Mouse (Mus musculus) 3T3-L1 (cell line): Measurements from ENCODE around the gene Cox7a2l.
A peak's percentile ranks its signal among the peaks of the same experiment; 100 is the strongest.

Experiments
- DNase-seq: peaks from one replicate; pipeline ENCODE4 v3.0.0-alpha.2; 2015; ENCODE audit warnings: low read depth, low spot score

The Cox7a2l gene

GRCm38 (mm10) chr17:83526624-83527532 lies 9.7 kb upstream of the Cox7a2l start:
- DNase-seq = no peak

DNA sequence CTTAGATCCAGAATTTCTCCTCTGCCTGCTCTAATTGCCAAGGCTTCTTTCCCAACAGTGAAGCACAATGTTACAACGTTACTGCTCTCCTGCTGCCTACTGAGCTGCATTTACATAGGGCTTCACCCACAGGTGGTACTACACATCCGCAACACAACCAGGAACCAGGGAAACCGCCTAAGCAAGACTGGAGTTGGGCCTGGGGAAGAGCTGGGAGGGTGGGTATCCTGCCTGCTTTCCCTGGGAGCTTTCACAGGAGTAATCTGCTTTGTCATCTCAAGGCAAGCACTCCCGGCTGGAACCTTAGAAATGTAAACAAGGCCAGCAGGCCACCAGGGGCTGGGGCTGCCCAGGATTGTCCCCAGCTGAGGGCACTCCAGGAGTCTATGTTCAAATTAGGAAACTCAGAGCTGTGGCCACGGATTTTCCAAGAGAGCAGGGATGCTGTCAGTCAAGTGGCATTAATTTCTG lies 9.0 kb upstream of the Cox7a2l start:
- no peak for DNase-seq

DNA sequence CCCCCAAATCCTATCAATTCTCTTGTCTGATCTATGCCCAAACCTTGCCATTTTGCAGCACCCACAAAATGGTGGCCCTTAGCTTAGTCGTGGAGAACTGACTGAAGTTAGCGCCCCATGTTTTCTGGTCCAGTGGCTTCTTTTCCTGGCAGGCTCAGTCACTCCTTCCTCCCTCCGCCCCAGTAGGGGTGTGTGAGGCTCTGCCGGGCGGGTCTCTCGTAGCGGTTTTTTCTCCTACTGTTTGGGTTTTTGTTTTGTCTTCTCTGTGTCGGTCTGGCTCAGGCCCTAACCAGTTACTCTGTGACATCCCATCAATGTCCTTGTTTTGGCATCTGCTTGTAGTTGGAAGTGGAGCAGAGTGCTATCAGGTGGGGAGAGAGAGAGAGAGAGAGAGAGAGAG lies 8.5 kb upstream of the Cox7a2l start:
- DNase-seq = no peak

DNA sequence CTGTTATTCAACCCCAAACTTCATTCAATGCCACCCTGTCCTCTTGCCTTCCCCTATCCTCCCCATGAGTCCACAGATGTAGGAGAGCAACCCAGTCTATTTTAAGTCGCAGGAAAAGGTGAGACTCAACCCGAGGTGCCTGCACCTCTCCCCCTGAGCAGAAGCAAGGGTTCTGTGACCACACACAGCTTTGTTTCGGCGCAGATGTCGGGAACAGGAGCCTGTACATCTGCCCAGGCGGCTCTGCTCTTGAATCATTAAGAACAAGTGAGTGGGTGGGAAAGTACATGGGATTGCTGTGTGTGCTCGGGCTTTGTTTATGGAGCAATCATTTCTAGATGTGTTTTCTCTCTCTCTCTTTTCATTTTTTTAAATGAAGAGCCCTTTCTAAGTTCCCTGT lies 7.6 kb upstream of the Cox7a2l start:
- no peak for DNase-seq

- DNase-seq = no peak
These were observed 5.7 kb upstream of the Cox7a2l start for GRCm38 (mm10) chr17:83522590-83523379.

DNA sequence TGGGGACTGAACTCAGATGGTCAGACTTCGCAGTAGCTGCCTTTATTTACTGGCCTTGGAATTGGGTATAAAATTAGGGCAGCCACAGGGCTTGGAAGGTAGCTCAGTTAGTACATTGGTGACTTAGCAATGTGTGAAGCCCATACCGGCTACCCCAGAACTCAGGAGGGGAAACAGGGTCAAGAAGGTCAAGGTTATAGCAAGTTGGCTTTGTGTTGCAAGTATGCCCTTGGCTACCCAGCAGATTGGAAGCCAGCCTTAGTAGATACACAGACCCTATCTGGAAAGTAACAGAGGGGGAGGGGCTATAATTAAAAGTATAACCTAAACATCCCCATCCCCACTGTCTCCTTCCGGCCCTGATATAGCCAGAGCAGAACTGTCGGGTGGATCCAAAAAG lies 4.8 kb upstream of the Cox7a2l start:
- no peak for DNase-seq

GRCm38 (mm10) chr17:83514213-83514701 lies 2.9 kb downstream of the Cox7a2l start:
- DNase-seq = peak; percentile 93

GRCm38 (mm10) chr17:83513655-83514212 lies 3.4 kb downstream of the Cox7a2l start:
- DNase-seq = no peak

- no peak for DNase-seq
These were observed 5.0 kb downstream of the Cox7a2l start for GRCm38 (mm10) chr17:83512130-83512529.

DNA sequence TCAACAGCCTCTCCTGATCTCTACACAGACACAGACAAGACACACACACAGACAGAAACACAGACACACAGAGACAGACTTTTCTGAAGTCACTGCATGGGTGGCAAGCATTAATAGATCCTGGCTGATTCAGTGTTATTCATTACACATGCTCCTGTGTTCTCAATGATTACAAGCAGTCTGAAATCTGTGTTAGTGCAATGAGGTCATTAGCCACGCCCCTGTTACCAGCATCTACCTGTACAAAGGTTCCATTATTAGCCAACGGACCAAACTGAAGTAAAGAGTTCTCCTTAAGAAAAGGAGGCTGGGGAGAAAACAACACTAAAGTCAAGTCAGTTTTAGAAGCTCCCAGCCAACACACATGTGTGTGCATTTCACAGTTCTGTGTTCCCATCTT lies 13.4 kb downstream of the Cox7a2l start:
- no peak for DNase-seq

- DNase-seq = no peak
These were observed 17.4 kb downstream of the Cox7a2l start for GRCm38 (mm10) chr17:83499692-83500091.

- DNase-seq = no peak
These were observed 18.2 kb downstream of the Cox7a2l start for GRCm38 (mm10) chr17:83498889-83499288.

DNA sequence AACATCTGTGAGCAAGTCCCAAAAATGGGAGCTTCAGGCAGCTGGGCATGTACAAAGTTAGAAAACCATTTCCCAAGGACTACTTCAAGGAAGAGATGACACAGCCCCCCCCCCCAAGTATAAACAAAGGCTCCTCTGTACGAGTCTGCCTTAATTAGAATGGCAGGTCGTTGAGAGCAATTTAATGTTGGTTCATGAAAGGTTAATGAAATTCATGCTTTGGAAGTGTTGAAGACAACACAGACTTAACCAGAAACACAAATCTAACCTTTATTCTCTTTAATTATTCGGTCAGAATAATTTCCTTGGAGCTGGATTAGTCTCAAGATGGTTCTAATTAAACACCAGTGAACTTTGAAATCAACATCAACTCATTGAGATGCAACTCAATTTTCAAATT lies 29.4 kb downstream of the Cox7a2l start:
- DNase-seq = no peak

GRCm38 (mm10) chr17:83483784-83484183 lies 33.3 kb downstream of the Cox7a2l start:
- DNase-seq = no peak

DNA sequence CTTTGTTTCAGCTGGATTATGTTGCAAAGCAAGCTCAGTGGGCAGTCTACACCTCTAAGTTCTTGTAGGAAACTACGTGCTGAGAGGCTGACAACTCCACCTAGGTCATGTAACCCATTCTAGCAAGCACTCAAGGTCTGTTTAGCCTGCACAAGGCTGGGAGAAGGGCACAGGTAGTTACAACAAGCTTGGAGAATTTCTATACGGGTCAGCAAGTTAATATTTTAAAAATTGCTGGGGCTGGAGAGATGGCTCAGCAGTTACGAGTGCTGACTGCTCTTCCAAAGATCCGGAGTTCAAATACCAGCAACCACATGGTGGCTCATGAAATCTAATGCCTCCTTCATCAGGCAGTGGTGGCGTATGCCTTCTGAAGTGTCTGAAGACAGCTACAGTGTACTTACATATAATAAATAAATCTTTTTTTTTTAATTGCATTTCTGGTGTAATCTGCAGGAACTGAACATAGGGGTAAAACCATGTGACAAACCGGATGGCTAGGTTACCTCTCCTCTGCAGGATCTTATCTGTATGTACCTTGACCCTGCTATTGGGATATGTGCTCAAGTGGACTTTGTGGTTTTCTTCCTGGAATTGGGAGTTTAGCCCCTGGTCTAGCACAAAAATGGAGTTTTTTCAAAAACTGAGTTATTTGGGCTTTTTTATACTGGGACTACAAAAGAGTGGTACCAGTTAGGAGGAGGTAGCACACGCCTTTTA lies 34.2 kb downstream of the Cox7a2l start:
- no peak for DNase-seq

DNA sequence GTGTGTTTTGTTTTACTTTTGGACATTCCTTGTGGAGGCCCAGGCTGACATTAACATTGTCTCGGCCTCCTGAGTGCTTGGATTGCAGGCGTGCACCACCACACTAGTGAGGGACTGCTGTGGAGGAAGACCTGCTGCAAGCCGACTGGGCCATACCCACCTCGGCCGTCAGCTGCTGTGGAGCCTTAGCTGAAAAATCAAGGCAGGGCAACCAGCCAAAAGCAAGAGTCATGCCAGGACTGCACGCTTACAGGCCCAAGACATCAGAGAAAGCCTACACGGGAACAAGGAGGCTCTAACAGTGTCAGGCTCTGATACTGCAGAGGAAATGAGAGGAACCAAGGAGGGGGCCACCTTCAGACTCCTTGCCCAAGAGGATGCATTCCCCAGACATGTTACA lies 35.6 kb downstream of the Cox7a2l start:
- no peak for DNase-seq

- no peak for DNase-seq
These were observed 40.0 kb downstream of the Cox7a2l start for GRCm38 (mm10) chr17:83477089-83477488.

DNA sequence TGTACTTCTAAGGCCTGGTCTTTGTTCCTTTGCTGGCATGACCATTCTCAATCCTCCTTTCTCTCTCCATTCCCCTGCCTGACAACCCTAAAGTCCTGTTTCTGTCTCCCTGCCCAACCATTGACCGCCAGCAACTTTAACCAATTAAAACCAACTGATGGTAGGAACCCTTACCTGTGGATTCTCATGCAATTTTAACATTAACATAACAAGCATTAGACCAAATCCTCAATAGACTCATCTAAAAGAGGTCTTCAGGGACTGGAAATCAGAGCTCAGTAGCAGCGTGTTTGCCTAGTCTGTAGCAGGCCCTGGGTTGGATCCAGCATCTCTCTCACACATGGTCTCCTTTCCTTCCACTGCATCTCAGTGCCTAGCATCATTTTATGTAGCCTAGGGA lies 47.5 kb downstream of the Cox7a2l start:
- DNase-seq = no peak

- DNase-seq = no peak
These were observed 50.4 kb downstream of the Cox7a2l start for GRCm38 (mm10) chr17:83466697-83467251.

GRCm38 (mm10) chr17:83465969-83466368 lies 51.2 kb downstream of the Cox7a2l start:
- DNase-seq = no peak

GRCm38 (mm10) chr17:83457271-83457670 lies 59.9 kb downstream of the Cox7a2l start:
- DNase-seq = no peak
